Mouse (Mus musculus): ENCODE data around the gene Olfr1491.

Gene Olfr1491

DNA sequence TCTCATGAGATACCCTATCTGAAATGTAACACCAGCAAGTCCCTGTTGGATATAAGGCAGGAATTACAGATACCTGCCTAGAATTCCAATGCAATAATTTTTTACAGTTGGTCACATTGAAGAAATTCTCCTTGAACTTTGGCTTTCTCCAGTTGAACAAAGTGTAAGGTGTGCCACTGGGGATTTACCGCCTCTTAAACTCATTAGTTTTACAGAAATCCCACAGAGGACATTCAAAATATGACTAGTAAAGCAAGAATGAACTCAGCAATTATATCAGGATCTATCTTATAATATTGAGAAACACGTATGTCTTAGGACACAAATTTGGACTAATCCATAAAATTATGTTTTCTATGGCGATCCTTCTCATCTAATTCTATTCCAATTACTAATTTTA lies at the start of gene Olfr1491:
Gene Olfr1491, plus strand, starts transcription at position 301 of the 400 bp plus-strand sequence.
- DNase-seq (ENCODE audit: inconsistent age in 2 of 2, low spot score in 1 of 2) = no peak

DNA sequence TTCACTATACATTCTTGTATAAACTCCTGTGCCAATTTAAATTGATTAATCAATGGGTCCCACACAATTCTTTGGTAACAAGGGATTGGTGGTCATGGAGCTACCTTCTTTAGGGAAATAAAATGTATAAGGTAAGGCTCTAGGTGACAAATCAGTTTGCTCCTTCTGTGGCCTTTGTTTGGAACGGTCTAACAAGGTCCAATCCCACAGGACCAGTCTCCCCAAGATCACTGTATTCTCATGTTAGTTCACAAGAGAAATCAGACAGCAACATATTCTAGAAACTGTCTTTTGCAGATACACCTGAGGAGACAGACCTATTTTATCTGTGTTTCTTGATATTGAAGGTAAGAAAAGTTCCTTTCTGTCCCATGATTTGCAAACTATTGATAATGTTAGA lies 46.3 kb upstream of the Olfr1491 start, which contains the start of gene Olfr1490:
Gene Olfr1490, plus strand, starts transcription at position 301 of the 400 bp plus-strand sequence.
- DNase-seq (ENCODE audit: inconsistent age in 2 of 2, low spot score in 1 of 2) = no peak

GRCm38 (mm10) chr19:13722978-13723377 lies 25.9 kb downstream of the Olfr1491 start, which contains the start of gene Olfr1493-ps1:
TSS of gene Olfr1493-ps1 (plus strand) at chr19:13723278.
- DNase-seq (ENCODE audit: inconsistent age in 2 of 2, low spot score in 1 of 2) = no peak

DNA sequence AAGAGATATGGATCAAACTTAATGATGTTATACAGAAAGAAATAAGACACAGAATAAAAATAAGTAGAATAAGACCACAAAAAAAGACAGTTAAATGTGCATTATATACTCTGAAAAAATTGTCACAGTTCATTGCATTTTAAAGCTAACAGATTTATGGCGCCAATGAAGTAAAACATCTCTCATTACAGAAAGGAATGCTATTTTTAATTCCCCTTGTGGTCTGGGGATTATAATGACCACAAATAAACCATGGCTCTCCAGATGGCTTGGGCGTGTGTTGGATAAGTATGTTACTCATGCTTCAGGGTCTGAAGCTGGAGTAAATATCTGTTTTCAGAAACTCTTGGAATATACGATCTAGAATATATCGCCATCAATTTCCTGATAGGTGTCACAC lies 42.4 kb downstream of the Olfr1491 start, which contains the start of gene Olfr1494:
Gene Olfr1494, plus strand, starts transcription at position 301 of the 400 bp plus-strand sequence.
- no peak for DNase-seq (ENCODE audit: inconsistent age in 2 of 2, low spot score in 1 of 2)

- no peak for DNase-seq (ENCODE audit: inconsistent age in 2 of 2, low spot score in 1 of 2)
These were observed 52.3 kb downstream of the Olfr1491 start for GRCm38 (mm10) chr19:13749366-13749765.

Measured in adrenal gland, adult (tissue).